Mouse (Mus musculus): ENCODE measurements at regions not wholly inside any gene's neighbourhood (a gene's known extent, or its start where the extent isn't known, plus 50 kb on each side); places are given as distances from the start of the nearest gene placed in this dataset.

DNA sequence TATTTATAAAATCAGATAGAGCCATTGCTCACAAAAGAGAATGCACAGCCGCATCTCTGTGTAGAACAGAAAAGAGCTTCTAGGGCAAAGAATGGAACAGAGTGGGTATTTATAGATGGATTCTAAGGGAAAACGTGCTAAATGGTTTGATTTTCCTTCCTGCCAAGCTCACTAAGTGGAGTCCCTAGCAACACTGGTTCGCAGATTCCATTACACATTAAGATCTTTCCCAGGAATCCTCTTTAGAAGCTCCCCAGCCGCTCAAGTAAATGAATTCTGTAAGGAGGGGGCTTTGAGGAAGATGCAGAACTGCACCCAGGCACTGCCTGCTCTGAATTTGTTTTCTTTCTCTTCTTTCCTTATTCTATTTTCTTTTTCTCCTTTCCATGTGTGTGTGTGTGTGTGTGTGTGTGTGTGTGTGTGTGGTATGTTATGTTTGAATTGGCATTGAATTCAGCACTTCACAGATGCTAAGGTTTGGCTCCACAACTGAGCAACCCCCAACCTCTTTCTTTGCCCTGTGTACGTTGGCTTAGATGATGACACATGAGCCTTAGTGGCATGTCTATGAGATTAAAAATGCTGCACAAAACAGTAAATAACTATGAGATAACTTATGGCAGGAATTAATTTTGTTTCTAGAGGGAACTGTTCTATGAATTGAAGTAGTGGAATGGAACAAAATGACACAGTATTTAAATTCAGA, 450.5 kb downstream of the Arl4a start:
- TF ChIP-seq CTCF (IDR thresholded peaks at IDR 0.05) (no peak), POLR2A (IDR thresholded peaks at IDR 0.05; ENCODE audit: insufficient read depth, low read depth, low read length) (no peak)
